Comparison of ENCODE assay signal across 8 mouse cellular contexts in genomic region chr13:29855281-29856031, GRCm38 (mm10). TPM values are rescaled to one million over a fixed set of nuclear protein-coding genes. Genes with fewer than 3 reads are reported as not detected.
DNase-seq lines count a peak whose midpoint lies in the region; ATAC-seq lines count a peak whose summit lies in the region.

Gene Cdkal1, minus strand, starts transcription at chr13:29855674.

- H3K27me3 ChIP-seq in intestine, embryonic 14.5 days (replicated peaks; ENCODE audit: control insufficient read depth, insufficient read depth, low read length): no peaks in the 10 kb centered on the region

- H3K4me1 ChIP-seq in intestine, embryonic 14.5 days (replicated peaks; ENCODE audit: control insufficient read depth, insufficient read depth, low read length): peaks cover 13% of the 10 kb centered on the region; the same call in 1 of the 2 replicates

- H3K9ac ChIP-seq in intestine, embryonic 14.5 days (ENCODE audit: low read length): peak within 1 kb of the TSS; percentile 89

- peaks cover 6% of the 10 kb centered on the region; the same call in 1 of the 2 replicates for H3K36me3 ChIP-seq in intestine, embryonic 14.5 days (ENCODE audit: control insufficient read depth, insufficient read depth, low read length)

- intact Hi-C loops in gastrocnemius, postnatal 14 days (cut with DNase I; ENCODE audit: low total_unique reads): no loop called here
- intact Hi-C loops in left cerebral cortex, postnatal 14 days (cut with DNase I): loop anchor here (5.0 kb wide), 3 partner anchors 127 to 407 kb away; no protein-coding TSS in a partner anchor

- peak; percentile 88 for DNase-seq in adipocyte (ENCODE audit: low spot score)
- DNase-seq in embryo, embryonic 10 days (ENCODE audit: low spot score): peak; percentile 92
- DNase-seq in gastrocnemius, postnatal 14 days: peak; percentile 85
- DNase-seq in intestine, embryonic 14.5 days (ENCODE audit: low spot score): peak; percentile 93
- peak; percentile 80 to 84 for DNase-seq in left cerebral cortex, postnatal 14 days (ENCODE audit: low spot score in 2 of 2)
- peak; percentile 84 for DNase-seq in mesoderm, embryonic 11.5 days (ENCODE audit: low read depth, low spot score)
- DNase-seq in right cerebral cortex, postnatal 36 days (ENCODE audit: low spot score in 2 of 2): peak; percentile 60 to 68
- peak; percentile 82 for DNase-seq in yolk sac, embryonic 10.5 days (ENCODE audit: low spot score)

- peak within 1 kb of the TSS; percentile 61 for H3K4me2 ChIP-seq in intestine, embryonic 14.5 days (ENCODE audit: low read length)

- ATAC-seq in intestine, embryonic 14.5 days (replicated peaks; ENCODE audit: low FRiP score, low TSS enrichment, low read depth): peak; percentile 91

- H3K27ac ChIP-seq in intestine, embryonic 14.5 days (ENCODE audit: low read depth): peak within 1 kb of the TSS; percentile 81

- H3K9me3 ChIP-seq in intestine, embryonic 14.5 days (ENCODE audit: control insufficient read depth, low read length): no peaks in the 10 kb centered on the region

- peak within 1 kb of the TSS; percentile 98 for H3K4me3 ChIP-seq in intestine, embryonic 14.5 days (ENCODE audit: low read depth, low read length)

- under 1% methylated on average over 33 of the region's 33 CpGs for WGBS in intestine, embryonic 14.5 days

RNA-seq across cellular contexts. Expression of gene Cdkal1, which starts in this region (rescaled TPM):
- 10 to 100 TPM; 25.0 to 28.2 TPM for total RNA-seq in gastrocnemius, postnatal 14 days (2021)
- 33.9 and 35.2 TPM in 2 replicates for polyA plus RNA-seq in intestine, embryonic 14.5 days (2014; fragmentation: Nextera tagmentation; extraction: Ambion mirVana)
- 10 to 100 TPM; 16.5 to 19.7 TPM for total RNA-seq in left cerebral cortex, postnatal 14 days (2021)

Comparison
In these comparisons a context has a peak if more than half of its experiments do, and no peak if none do; other contexts are left out.
1. Peak in every context shown above with its lines: DNase-seq, ATAC-seq, H3K4me3 ChIP-seq and H3K27ac ChIP-seq.